Mouse (Mus musculus) right cerebral cortex, adult 2 months (tissue): Measurements from ENCODE around the gene Dnajb14.
"Not testable (repeated sequence)": the region's sequence is repeated elsewhere in the genome, so short reads cannot be mapped to it uniquely, and the experiment has no call there.

Experiments
- DNase-seq, 2 experiments: peaks; one replicate each; pipeline ENCODE4 v3.0.0; 2021 to 2022; ENCODE audit warnings: low spot score in 2 of 2

Gene Dnajb14

GRCm38 (mm10) chr3:137867437-137868093, at the start of gene Dnajb14:
Gene Dnajb14, plus strand, starts transcription at chr3:137867675.
- DNase-seq = peak; percentile 32 to 33

GRCm38 (mm10) chr3:137818713-137819112, 48.8 kb upstream of the Dnajb14 start:
- DNase-seq = no peak

GRCm38 (mm10) chr3:137820688-137821467, 46.6 kb upstream of the Dnajb14 start:
- DNase-seq = no peak

GRCm38 (mm10) chr3:137823317-137823716, 44.2 kb upstream of the Dnajb14 start:
- no peak for DNase-seq

- no peak for DNase-seq
These were observed 39.8 kb upstream of the Dnajb14 start for GRCm38 (mm10) chr3:137827678-137828077.

GRCm38 (mm10) chr3:137831156-137831555, 36.3 kb upstream of the Dnajb14 start:
- no peak for DNase-seq

- DNase-seq = no peak
These were observed 34.3 kb upstream of the Dnajb14 start for GRCm38 (mm10) chr3:137833128-137833527.

GRCm38 (mm10) chr3:137833698-137834097, 33.8 kb upstream of the Dnajb14 start:
- DNase-seq = no peak

GRCm38 (mm10) chr3:137836543-137836942, 30.9 kb upstream of the Dnajb14 start:
- DNase-seq = no peak

- no peak for DNase-seq
These were observed 29.3 kb upstream of the Dnajb14 start for GRCm38 (mm10) chr3:137838160-137838559.

- DNase-seq = no peak
These were observed 24.5 kb upstream of the Dnajb14 start for GRCm38 (mm10) chr3:137842944-137843343.

GRCm38 (mm10) chr3:137844263-137844662, 23.2 kb upstream of the Dnajb14 start:
- DNase-seq = no peak

- no peak for DNase-seq
These were observed 20.9 kb upstream of the Dnajb14 start for GRCm38 (mm10) chr3:137846552-137846951.

GRCm38 (mm10) chr3:137848354-137848753, 19.1 kb upstream of the Dnajb14 start:
- DNase-seq = no peak

GRCm38 (mm10) chr3:137849697-137850096, 17.8 kb upstream of the Dnajb14 start:
- no peak for DNase-seq

GRCm38 (mm10) chr3:137851196-137851595, 16.3 kb upstream of the Dnajb14 start:
- no peak for DNase-seq

- DNase-seq = not testable (repeated sequence)
These were observed 14.5 kb upstream of the Dnajb14 start for GRCm38 (mm10) chr3:137853011-137853410.

- DNase-seq = no peak
These were observed 12.1 kb upstream of the Dnajb14 start for GRCm38 (mm10) chr3:137855328-137855727.

GRCm38 (mm10) chr3:137856061-137856460, 11.4 kb upstream of the Dnajb14 start:
- DNase-seq = no peak

- no peak for DNase-seq
These were observed 6.9 kb upstream of the Dnajb14 start for GRCm38 (mm10) chr3:137860394-137861170.

GRCm38 (mm10) chr3:137861436-137861835, 6.0 kb upstream of the Dnajb14 start:
- DNase-seq = no peak

- no peak for DNase-seq
These were observed 4.9 kb upstream of the Dnajb14 start for GRCm38 (mm10) chr3:137862600-137862999.
